Mouse (Mus musculus) thymus, postnatal 14 days (tissue): ENCODE results near the gene Chsy1.

Experiments
- DNase-seq: peaks from one replicate; pipeline ENCODE4 v3.0.0; 2021

The Chsy1 gene

DNA sequence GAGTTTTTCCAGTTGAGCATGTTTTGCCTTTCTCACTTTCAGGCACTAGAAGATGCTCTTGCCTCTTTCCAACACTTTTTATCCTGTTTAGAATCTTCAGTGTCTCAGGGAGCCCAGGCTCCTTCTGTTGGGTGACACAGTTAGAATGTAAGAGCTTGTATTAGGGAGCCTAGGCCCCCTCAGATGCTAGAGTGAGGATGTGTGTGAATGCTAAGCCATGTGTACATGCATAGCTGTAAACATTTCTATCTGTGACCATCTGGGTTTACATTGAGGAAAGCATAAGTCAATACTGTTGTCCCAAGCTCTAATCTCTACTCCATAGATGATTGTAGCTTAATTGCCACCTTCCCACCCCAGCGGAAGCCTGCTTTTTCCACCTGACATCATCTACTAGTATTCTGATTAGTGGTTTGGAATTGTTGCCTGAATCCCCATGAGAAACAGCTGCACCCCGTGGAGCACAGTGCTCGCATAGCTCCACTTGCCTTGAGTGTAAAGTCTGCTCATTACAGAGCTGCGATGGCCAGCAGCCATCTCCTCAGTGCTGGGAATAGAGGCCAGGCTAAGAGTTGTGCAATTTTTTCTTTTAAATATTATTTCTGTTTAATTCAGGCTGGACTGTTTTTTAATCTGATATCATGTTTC, 31.7 kb downstream of the Chsy1 start:
- no peak for DNase-seq

DNA sequence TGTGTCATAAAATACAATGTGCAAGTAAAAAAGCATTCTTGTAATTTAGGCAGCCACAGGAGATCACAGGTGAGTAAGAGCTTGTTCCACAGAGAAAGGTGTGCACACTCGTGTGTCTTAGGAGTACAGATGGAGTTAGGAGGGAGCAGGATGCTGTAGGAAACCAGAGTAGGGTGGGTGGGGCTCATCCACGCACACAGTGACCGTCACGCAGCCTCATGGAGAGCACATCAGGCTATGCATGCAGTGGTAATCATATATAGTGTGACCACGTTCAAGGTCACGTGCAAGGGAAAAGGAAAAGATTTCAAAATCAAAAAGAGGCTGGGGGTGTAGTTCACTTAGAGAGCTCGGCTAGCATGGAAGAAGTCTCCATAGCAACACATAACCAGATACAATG, 33.2 kb downstream of the Chsy1 start:
- DNase-seq, result no peak

DNA sequence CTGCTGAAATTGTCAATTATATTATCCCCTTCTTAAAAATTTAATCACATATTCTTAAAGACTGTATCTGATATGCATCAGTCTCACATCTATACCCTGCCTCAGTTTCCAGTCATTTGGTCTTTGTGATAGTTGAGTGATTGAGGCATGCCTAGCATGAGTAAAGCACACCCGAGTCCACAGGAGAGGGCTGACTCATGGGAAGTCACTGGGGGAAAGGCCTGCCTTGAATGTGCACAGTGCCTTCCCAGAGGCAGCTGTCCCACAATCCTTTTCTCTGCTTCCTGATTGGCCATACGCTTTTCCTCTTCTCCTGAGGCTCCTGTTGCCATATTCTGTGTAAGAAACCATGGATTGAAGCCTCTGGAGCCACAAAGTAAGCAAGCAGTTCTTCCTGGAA, 35.2 kb downstream of the Chsy1 start:
- DNase-seq, result no peak

DNA sequence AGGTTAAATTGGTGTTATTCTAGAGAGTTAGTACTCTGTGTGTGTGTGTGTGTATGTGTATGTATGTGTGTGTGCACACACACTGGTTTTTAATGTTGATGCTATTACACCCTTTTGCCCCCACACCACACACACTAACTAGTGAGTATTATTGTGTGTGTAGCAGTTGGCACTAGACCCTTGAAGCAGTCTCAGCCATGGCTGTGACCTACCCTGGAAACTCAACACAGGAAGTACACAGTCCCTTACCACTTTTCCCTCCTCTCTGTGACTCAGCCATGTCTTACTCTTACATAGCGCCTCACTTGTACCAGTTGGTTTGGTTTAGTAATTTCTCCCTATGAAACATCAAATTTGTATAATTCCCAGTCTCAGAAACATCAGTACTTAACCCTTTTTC, 37.8 kb downstream of the Chsy1 start:
- no peak for DNase-seq

DNA sequence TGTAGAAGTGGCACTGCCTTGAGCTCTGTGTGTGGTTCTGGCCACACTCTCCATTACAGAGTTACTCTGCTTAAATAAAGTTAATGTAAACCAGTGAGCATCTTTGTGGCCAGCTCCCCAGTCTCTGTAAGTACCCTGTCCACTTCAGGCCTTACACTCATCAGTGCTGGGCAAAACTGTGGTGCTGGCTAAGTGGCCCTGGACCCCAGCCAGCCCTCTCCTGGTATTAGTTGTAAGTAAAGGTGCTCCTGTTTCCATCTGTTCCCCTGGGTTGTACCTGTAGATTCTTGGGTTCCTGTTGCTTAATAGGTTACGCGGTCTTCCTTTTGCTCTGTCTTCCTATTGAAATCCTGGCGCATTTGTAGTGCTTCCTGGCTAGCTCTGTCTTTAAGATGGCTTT, 38.5 kb downstream of the Chsy1 start:
- DNase-seq, result no peak

DNA sequence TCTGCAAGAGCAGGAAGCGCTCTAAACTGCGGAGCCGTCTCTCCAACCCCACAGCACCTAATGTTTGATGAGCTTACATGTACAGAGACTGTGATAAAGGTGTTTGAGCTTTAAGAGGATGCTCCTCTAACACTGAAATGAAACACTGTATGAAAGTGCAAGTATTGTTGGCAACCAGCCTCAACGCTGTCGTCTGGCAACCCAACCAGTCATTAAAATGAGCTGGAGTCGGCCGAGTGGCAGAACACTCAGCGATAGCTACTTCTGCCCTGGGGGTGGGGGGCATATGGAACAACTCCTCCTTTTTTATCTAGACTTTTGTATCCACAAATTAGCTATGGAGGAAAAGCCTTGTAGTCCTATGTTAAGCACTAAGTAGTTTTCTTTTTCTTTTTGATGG, 40.2 kb downstream of the Chsy1 start:
- DNase-seq, result no peak

DNA sequence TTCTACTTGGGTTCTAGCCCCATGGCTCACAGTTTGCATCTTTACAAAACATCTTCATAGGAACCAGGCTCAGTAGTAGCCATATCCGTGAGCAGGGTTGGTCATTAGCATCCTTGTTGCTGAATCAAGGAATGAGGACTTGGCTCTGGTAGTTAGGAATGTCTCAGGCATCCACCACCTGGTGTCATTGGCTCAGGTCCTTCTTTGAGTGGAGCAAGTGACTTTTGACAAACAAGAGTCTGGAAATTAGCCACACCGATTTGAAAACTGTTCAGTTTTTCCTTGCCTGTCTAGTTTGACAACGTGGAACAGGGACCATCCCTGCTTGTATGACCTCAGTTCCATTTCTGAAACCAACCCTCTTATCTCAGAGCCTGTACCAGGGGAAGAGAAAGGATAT, 41.1 kb downstream of the Chsy1 start:
- no peak for DNase-seq

DNA sequence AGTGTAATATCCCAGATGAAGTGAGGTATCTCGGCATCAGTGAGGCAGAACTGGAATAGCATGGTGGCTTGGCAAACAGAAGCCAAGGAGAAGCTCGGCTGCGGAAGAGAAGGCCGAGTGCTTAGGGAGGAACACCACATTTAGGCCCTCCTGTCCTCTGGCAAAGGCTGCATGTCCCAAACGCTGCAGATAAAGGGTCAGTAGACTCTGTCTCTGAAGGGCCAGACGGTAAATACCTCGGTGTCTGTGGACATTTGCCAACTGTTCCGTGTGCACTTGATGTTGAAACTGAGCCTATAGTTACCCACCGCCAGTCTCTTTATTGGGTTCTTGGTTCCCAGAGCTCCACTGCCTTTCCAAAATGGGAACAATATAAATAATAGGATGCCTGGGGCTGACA, 48.1 kb downstream of the Chsy1 start:
- no peak for DNase-seq

DNA sequence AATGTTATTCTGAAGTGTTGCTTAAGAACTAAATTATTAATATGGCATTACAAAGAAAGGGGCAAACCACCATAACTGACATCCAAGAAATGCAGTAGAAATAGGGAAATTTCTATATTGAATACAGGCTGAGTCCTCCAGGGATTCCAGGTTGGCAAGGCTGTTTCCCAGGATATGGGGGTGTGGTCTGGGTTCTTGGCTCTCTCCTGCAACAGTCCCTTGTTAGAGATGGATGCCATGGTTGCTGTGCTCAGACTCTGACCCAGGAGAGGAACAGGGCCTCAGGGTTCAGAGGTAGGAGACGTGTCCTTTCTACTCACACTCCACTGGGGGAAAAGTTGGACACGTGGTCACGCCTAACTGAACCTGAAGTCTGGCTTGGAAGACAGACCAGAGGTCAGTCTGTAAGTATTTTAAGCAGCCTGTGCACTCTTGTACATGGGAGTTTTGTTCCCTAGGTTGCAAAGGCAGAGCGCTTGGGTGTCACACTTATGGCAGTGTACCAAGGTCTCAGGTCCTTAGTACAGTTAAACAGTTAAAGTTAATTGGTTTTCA, 48.6 kb downstream of the Chsy1 start:
- no peak for DNase-seq

DNA sequence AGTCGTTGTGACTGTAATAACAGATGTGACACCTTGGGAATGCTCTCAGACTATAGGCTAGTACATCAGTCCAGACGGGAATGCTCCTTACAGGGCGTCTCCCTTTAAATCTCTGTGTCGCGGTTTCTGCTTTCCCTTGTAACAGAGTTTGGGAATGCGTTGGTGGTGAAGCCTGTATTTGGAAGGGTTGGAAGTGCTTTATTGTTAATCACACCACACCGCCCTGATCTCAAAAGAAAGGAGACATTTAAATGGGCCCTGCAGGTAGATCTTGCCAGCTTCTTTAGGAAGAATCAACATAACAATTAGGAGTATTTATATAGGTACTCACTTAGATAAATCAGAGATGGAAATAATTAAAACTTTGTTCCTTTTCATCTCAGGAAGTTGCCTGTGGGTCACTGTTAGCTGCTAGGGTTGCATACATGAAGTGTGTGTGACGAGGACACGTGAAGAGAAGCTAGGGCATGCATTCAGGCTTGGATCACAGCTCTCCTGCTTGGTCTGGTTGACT, 49.4 kb downstream of the Chsy1 start:
- DNase-seq, result no peak

DNA sequence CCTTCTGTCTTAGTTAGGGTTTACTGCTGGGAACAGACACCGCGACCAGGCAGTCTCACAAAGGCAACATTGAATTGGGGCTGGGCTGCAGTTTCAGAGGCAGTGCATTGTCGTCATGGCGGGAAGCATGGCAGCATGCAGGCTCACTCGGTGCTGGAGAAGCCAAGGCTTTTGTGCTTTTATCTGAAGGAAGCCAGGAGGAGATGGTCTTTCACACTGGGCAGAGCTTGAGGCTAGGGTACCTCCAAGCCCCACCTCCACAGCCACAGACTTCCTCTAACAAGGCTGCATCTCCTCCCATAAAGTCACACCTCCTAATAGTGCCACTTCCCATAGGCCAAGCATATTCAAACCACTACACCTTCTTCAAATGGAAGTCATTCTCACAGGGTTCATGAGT, 50.6 kb downstream of the Chsy1 start:
- DNase-seq, result no peak

DNA sequence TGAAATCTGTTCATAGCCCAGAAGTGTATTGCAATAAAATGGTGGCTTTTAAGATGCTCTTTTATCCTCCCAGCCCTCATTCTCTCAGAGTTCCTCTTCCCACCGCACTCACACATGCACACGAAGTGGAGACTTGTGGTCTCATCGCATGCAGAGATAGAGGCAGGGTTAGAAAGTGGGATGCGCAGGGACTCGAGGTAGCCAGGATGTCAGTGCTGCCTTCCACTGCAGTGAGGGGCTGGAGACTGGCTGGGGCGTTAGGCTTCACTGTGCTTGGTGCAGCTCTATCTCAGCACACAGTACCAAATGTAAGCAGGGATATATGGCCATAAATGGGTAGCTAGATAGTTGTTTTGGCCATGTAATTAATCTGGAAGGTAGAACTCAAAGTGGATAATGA, 52.5 kb downstream of the Chsy1 start:
- DNase-seq, result no peak

DNA sequence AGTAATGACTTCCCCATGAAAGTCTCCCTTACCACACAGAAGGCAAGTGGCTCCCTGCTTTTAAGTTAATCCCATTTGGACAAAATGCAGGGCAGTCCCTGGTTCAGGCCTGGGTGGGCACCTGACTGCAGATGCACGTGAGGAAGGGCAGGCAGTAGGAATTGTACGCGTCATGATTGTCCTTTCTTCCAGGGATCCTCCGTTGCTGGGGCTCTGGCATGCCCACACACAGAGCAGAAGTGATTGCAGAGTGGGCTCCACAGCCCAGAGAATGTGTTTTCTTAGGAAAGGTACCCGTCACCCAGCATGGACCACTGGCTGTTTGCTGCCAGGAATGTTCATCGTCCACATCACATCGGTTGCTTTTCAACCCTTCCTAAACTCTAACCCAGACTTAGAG, 53.2 kb downstream of the Chsy1 start:
- no peak for DNase-seq

DNA sequence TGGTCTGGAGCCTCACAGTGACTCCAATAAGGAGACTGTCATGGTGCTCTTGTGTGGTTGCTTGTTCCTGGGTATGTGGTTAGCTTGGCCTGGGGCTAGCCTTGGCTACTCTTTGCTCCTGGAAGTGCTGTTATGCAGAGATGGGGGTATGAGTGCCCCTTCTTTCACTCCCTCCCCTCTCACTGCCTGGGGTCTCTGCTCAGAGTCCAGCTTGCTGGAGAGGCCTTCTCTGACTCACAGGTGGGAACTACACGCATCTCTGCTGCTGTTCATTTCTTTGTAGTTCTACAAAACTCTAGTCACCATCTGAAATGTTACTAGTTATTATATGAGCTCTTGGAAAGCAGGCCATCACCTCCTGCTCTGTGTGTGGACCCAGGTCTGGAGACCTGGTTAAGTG, 53.7 kb downstream of the Chsy1 start:
- DNase-seq, result no peak

DNA sequence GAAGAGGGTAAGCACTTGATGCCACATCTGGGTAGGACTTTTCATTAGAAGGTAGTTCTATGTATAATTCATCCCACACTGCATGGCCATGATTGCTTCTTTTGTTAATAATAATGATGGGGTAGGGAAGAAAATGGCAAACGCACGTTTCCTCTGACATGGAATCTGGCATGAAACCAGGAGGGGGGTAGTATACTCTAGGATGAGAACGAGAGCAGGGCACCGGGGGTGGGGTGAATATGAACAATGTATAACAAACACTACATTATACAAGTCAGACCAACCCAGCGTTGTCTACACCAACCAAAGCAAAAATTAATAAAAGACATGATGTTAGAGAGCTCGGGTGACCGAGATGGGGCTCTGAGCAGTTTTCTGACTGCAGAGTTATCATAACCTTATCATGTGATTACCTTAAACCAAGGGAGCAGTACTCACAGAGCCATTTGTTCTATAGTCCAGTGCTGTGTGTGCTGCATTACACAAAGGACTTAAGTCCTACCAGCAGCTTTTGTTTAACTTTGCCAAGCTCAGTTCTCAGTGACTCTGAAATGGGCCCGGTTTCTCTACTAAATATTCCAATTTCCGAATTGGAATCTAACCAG, 55.2 kb downstream of the Chsy1 start:
- no peak for DNase-seq

DNA sequence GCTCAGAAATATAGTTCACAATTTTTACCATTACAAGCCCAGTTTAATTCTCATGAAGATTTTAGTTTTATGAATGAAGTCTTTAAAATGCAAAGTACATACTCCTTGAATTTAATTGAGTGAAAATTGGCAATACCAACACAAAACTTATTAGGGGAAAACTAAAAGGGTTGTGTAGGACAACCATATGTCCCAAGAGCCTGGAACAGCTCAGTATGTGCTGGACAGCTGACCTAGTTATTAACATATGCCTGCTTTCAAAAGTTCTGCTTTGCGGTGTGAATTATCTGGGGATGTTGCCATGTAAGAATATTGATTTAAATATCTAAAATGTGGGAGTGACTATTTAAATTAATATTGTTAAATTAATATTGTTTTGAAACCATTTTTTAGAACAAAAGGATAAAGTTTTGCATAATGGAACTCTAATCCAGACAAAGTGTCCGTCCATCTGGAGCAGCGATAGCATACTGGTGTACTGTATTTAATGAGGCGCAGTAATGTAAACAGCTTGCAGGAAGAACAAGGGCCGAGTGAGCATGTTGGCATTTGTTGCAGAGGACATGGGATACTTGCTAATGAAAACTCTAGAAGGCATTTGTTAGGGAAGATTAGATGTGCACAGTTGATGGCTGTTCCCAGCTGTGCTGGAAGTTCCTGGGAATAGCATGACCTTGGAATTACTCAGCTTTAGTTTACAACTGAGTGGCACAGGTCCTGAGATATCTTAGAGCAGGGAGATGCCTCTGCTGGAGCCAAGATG, 55.9 kb downstream of the Chsy1 start:
- no peak for DNase-seq

DNA sequence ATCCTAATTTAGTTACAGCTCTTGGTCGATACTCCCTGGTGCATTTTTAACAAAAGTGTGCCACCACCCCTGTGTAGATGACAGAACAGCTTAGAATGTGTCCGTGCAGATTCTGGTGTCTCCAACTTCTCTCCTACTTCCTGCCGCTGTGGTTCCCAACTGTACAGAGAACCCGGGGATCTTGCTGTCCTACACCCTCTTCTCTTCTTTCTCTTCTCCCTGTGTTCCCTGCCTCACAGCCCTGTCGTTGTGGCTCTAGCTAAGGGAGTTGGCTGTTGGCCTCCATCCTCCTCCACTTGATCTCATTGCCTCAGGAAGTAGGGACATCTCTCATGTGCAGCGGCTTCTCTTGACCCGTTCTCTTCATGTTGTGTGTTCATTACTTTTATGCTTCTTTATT, 59.6 kb downstream of the Chsy1 start:
- DNase-seq, result no peak

DNA sequence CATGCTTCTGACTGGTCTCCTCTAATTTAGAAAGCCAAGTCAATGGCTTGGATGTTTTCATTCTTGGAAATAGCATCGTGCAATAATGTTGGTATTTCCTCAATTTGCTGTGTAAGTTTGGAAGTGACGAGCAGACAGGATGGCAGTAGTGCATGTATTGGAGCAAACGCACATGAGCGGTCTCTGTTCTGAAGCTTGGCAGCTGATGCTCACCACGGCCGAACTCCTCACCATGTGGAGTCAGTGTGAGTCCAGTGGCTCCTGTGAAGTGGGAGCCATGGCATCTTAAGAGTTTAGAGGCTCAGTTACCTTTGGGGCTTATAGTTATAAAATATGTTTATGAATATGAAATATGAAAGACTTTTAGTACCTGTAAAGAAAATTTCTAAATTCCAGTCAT, 60.2 kb downstream of the Chsy1 start:
- DNase-seq, result no peak

DNA sequence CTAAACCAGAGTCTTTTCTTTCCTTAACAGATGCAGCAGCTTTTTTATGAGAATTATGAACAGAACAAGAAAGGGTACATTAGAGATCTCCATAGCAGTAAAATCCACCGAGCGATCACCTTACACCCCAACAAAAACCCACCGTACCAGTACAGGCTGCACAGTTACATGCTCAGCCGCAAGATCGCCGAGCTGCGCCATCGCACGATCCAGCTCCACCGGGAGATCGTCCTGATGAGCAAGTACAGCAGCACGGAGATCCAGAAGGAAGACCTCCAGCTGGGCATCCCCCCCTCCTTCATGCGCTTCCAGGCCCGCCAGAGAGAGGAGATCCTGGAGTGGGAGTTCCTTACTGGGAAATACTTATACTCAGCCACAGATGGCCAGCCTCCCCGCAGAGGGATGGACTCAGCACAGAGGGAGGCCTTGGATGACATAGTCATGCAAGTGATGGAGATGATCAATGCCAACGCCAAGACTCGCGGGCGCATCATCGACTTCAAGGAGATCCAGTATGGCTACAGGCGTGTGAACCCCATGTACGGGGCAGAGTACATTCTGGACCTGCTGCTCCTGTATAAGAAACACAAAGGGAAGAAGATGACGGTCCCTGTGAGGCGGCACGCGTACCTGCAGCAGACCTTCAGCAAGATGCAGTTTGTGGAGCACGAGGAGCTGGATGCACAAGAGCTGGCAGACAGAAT, 61.6 kb downstream of the Chsy1 start:
- DNase-seq, result no peak

DNA sequence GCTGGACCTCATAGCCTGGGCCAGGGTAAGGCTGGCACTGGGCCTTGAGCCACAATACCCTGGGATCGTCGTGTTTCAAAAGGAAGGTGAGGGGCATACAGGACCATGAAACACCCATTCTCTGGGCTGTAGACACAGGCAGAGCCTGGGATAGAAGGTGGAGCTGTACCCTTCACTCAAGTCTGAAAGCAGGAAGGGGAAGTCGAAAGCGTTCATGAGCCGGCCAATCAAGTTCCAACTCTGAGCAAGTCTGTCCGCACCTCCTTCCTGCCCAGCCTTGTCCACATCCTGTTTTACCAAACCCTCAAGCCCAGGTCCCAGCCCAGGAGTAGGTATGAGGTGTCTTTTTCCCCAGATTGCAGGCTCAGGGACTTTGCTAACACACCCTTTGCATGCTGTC, 66.4 kb downstream of the Chsy1 start:
- no peak for DNase-seq

DNA sequence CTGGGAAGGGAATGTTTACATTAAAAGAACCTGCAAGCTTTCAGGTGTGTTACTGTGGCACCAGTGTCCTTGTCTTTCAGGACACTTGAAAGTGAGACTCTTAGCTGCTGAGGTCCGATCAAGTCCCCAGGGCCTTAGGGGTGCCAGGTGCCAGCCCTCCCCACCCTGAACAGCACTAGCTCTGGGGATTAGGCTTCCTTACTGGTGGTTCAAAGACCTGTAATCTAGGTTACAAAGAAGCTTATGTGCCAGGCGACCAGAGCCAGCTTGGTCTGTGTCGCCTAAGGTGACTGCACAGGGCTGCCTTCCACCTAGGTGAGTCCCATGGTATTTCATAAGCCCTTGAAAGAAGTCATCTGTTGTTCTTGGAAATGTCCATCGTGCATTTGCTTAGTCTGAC, 66.9 kb downstream of the Chsy1 start:
- no peak for DNase-seq

DNA sequence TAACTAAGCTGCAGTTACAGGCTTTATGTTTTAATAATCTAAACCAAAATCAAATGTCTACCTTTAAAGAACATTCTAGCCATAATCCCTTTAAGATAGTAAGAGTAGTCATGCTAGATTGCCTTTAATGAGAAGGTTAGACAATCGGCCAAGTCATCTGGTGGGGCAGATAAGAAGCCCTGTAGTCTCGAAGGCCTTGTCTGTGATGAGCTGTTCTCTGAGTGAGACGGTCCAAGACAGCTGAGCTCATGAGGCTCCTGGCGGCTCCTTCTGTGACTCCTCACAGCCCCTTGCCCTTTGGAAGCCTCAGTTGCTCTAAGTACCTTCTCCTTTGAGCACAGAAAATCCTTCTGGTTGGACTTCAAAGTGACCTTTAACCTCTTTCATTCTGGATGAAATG, 67.6 kb downstream of the Chsy1 start:
- DNase-seq, result no peak

DNA sequence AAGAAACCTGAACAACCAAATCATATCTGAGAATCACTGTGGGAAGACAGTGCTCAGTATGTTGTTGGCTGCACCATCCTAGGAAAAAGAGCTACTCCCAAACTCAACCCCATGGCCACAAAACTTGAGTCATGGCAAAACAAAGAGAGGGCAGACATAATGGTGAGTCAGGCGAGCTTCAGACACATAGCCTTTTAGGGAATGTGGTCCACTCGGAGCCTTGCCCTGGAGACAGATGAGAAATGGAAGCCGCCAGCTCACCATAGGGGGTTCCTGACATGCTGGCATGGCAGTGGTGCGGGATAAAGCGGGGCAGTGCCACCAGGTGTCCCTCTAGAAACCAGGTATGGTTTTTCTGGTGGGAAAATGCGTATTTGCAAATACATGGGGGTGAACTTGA, 68.8 kb downstream of the Chsy1 start:
- DNase-seq, result no peak
